Mouse (Mus musculus) hindbrain, embryonic 16.5 days (tissue): Measurements from ENCODE around the gene Tmem206. TPM values are rescaled to one million over a fixed set of nuclear protein-coding genes. Genes with fewer than 3 reads are reported as not detected.

ENCODE experiments used
- ATAC-seq: fragments of 200-750 bp; cut with Nextera tagmentation; 2 replicates; pipeline ENCODE4 v1.8.0; 2017; ENCODE audit warnings: moderate TSS enrichment, moderate library complexity
- H3K27ac ChIP-seq: fragments of 300-500 bp; sonication (generic); 2 replicates; pipeline ENCODE4 v1.5.1; 2014; ENCODE audit warnings: low read depth, mild to moderate bottlenecking, control low read depth, low read length, moderate library complexity
- H3K27me3 ChIP-seq: fragments of 300-500 bp; sonication (generic); replicated peaks from 2 replicates; pipeline ENCODE4 v1.6.1; 2014; ENCODE audit warnings: low read length; ENCODE audit not compliant: control insufficient read depth, insufficient read depth
- H3K36me3 ChIP-seq: fragments of 300-500 bp; sonication (generic); 2 replicates; pipeline ENCODE4 v1.6.1; 2014; ENCODE audit warnings: mild to moderate bottlenecking, low read length, moderate library complexity, mixed read lengths; ENCODE audit not compliant: control insufficient read depth, insufficient read depth
- H3K4me1 ChIP-seq: fragments of 300-500 bp; sonication (generic); 2 replicates; pipeline ENCODE4 v1.6.1; 2014; ENCODE audit warnings: low read depth, low read length; ENCODE audit not compliant: control insufficient read depth, insufficient read depth
- H3K4me2 ChIP-seq: fragments of 300-500 bp; sonication (generic); 2 replicates; pipeline ENCODE4 v1.6.1; 2014; ENCODE audit warnings: mild to moderate bottlenecking, low read length, control low read depth, moderate library complexity
- H3K4me3 ChIP-seq: fragments of 300-500 bp; sonication (generic); 2 replicates; pipeline ENCODE4 v1.5.1; 2014; ENCODE audit warnings: mild to moderate bottlenecking, low read length, control low read depth, moderate library complexity
- H3K9ac ChIP-seq: fragments of 300-500 bp; sonication (generic); 2 replicates; pipeline ENCODE4 v1.6.1; 2014; ENCODE audit warnings: low read depth, mild to moderate bottlenecking, control low read depth, low read length, moderate library complexity
- H3K9me3 ChIP-seq: fragments of 300-500 bp; sonication (generic); 2 replicates; pipeline ENCODE4 v1.6.1; 2014; ENCODE audit warnings: mild to moderate bottlenecking, low read length, moderate library complexity; ENCODE audit not compliant: control insufficient read depth
- WGBS: fragments of 180-500 bp; shearing (Covaris S2); extraction: QIAGEN DNeasy Blood & Tissue Kit; methylation state at CpG from one replicate; pipeline ENCODE4 v1.1.7; 2014; 5-methylcytosine and 5-hydroxymethylcytosine counted together
- polyA plus RNA-seq: library from polyadenylated mRNA; unstranded; fragments of >200 nt; fragmentation: Nextera tagmentation; extraction: Ambion mirVana; gene quantifications from 2 replicates; pipeline ENCODE4 v1.2.1, GENCODE M21; 2015

Gene Tmem206
- polyA plus RNA-seq, 1 experiment from 2014 or later: 35.1 TPM

DNA sequence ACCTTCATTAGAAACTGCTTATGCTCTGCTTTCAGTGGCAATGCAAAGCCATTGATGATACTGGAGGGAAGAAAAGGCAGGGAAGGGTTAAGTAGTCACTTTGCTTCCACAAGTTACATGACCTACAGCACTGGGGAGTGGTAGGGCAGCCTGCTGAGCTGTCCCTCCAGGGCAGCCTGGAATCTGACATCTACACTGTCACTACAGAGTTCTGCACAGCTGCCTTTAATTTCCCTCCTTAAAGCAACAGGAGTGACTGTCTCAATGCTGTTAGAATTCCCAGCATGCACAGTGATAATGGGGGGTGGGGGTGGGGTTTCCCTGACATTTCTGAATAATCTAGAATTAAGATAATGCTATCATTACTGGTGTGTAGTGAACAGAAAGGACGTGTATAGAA is 31.2 kb downstream of the Tmem206 start:
- H3K9me3 ChIP-seq: no peaks in the 10 kb centered on the region
- H3K27me3 ChIP-seq: no peaks in the 10 kb centered on the region
- H3K27ac ChIP-seq: no peak overlapping the region
- H3K4me3 ChIP-seq: no peak overlapping the region
- no peak overlapping the region for H3K9ac ChIP-seq
- H3K36me3 ChIP-seq: peaks cover 11% of the 10 kb centered on the region
- no peak overlapping the region for H3K4me2 ChIP-seq
- 86% methylated on average over 1 of the region's 1 CpGs for WGBS
- ATAC-seq: no peak
- no peaks in the 10 kb centered on the region for H3K4me1 ChIP-seq

GRCm38 (mm10) chr1:191359478-191359877 is 33.8 kb downstream of the Tmem206 start:
- H3K4me2 ChIP-seq: no peak overlapping the region
- H3K4me3 ChIP-seq: no peak overlapping the region
- H3K4me1 ChIP-seq: no peaks in the 10 kb centered on the region
- no peak overlapping the region for H3K9ac ChIP-seq
- H3K36me3 ChIP-seq: peaks cover 6% of the 10 kb centered on the region; the same call in 1 of the 2 replicates
- H3K27ac ChIP-seq: no peak overlapping the region
- H3K27me3 ChIP-seq: no peaks in the 10 kb centered on the region
- 89% methylated on average over 7 of the region's 7 CpGs for WGBS
- no peak for ATAC-seq
- no peaks in the 10 kb centered on the region for H3K9me3 ChIP-seq

GRCm38 (mm10) chr1:191362412-191362811 is 36.7 kb downstream of the Tmem206 start:
- Histone ChIP-seq H3K27ac (no peak overlapping the region), H3K27me3 (no peaks in the 10 kb centered on the region), H3K4me1 (no peaks in the 10 kb centered on the region), H3K4me3 (no peak overlapping the region), H3K9ac (no peak overlapping the region), H3K36me3 (no peaks in the 10 kb centered on the region), H3K4me2 (no peak overlapping the region), H3K9me3 (no peaks in the 10 kb centered on the region)
- WGBS: 90% methylated on average over 6 of the region's 6 CpGs
- ATAC-seq: no peak

DNA sequence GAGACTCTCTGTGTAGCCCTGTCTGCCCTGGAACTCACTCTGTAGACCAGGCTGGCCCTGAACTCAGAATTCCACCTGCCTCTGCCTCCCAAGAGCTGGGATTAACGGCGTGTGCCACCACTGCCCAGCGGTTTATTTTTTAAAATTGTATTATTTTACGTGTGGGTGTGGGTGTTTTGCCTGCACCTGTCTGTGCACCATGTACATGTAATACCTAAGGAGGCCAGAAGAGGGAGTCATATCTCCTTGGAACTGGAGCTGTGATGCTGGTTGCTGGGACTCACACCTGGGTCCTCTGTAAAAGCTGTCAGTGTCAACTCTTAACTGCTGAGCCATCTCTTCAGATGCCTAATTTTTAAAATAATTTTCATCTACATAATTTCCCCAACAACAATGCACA is 38.8 kb downstream of the Tmem206 start:
- Histone ChIP-seq H3K27ac (no peak overlapping the region), H3K4me1 (no peaks in the 10 kb centered on the region), H3K9me3 (no peaks in the 10 kb centered on the region), H3K9ac (no peak overlapping the region), H3K4me3 (no peak overlapping the region), H3K36me3 (no peaks in the 10 kb centered on the region), H3K4me2 (no peak overlapping the region), H3K27me3 (no peaks in the 10 kb centered on the region)
- ATAC-seq: no peak
- WGBS: 72% methylated on average over 4 of the region's 4 CpGs

GRCm38 (mm10) chr1:191368193-191368592 is 42.5 kb downstream of the Tmem206 start:
- H3K9me3 ChIP-seq: no peaks in the 10 kb centered on the region
- 87% methylated on average over 4 of the region's 4 CpGs for WGBS

GRCm38 (mm10) chr1:191369140-191369539 is 43.4 kb downstream of the Tmem206 start:
- no peak overlapping the region for H3K4me3 ChIP-seq
- H3K27me3 ChIP-seq: no peaks in the 10 kb centered on the region
- no peaks in the 10 kb centered on the region for H3K36me3 ChIP-seq
- no peak overlapping the region for H3K9ac ChIP-seq
- no peak overlapping the region for H3K27ac ChIP-seq
- H3K4me1 ChIP-seq: no peaks in the 10 kb centered on the region
- H3K4me2 ChIP-seq: no peak overlapping the region
- H3K9me3 ChIP-seq: no peaks in the 10 kb centered on the region
- no peak for ATAC-seq

More at GRCm38 (mm10) chr1:191368193-191368592, 42.5 kb downstream of the Tmem206 start:
- Histone ChIP-seq H3K4me3 (no peak overlapping the region), H3K27me3 (no peaks in the 10 kb centered on the region), H3K4me2 (no peak overlapping the region), H3K4me1 (no peaks in the 10 kb centered on the region), H3K36me3 (no peaks in the 10 kb centered on the region), H3K27ac (no peak overlapping the region), H3K9ac (no peak overlapping the region)
- no peak for ATAC-seq

- Histone ChIP-seq H3K4me1 (no peaks in the 10 kb centered on the region), H3K27ac (no peak overlapping the region), H3K27me3 (no peaks in the 10 kb centered on the region), H3K9me3 (no peaks in the 10 kb centered on the region), H3K4me3 (no peak overlapping the region), H3K4me2 (no peak overlapping the region), H3K9ac (no peak overlapping the region), H3K36me3 (no peaks in the 10 kb centered on the region)
- 90% methylated on average over 10 of the region's 10 CpGs for WGBS
- ATAC-seq: no peak
Observed at GRCm38 (mm10) chr1:191374993-191375643, 49.4 kb downstream of the Tmem206 start.

GRCm38 (mm10) chr1:191375644-191375998 is 49.9 kb downstream of the Tmem206 start:
- ATAC-seq: no peak

GRCm38 (mm10) chr1:191378080-191378479 is 52.4 kb downstream of the Tmem206 start:
- no peaks in the 10 kb centered on the region for H3K9me3 ChIP-seq
- H3K4me1 ChIP-seq: no peaks in the 10 kb centered on the region; the same call in 1 of the 2 replicates
- H3K27me3 ChIP-seq: no peaks in the 10 kb centered on the region
- H3K27ac ChIP-seq: no peak overlapping the region
- no peak overlapping the region for H3K4me2 ChIP-seq
- H3K4me3 ChIP-seq: no peak overlapping the region
- H3K36me3 ChIP-seq: no peaks in the 10 kb centered on the region
- H3K9ac ChIP-seq: no peak overlapping the region
- WGBS: 97% methylated on average over 2 of the region's 2 CpGs
- ATAC-seq: no peak

More at GRCm38 (mm10) chr1:191375644-191375998, 49.9 kb downstream of the Tmem206 start:
- H3K36me3 ChIP-seq: no peaks in the 10 kb centered on the region
- H3K9me3 ChIP-seq: no peaks in the 10 kb centered on the region
- H3K4me3 ChIP-seq: no peak overlapping the region
- H3K4me2 ChIP-seq: no peak overlapping the region
- no peaks in the 10 kb centered on the region for H3K27me3 ChIP-seq
- 88% methylated on average over 5 of the region's 5 CpGs for WGBS
- H3K9ac ChIP-seq: no peak overlapping the region
- no peaks in the 10 kb centered on the region for H3K4me1 ChIP-seq
- no peak overlapping the region for H3K27ac ChIP-seq
